Mouse (Mus musculus) induced T-regulatory cell, adult 2 months (primary cell): ENCODE results near the gene Gm21746.
"Not testable (repeated sequence)": the region's sequence is repeated elsewhere in the genome, so short reads cannot be mapped to it uniquely, and the experiment has no call there.

ENCODE experiments used
- DNase-seq: peaks from one replicate; pipeline ENCODE4 v3.0.0-alpha.2; 2012; ENCODE audit warnings: low read depth

Gene Gm21746

GRCm38 (mm10) chrY:6237895-6238294, at the start of gene Gm21746:
Gene Gm21746, minus strand, starts transcription at chrY:6237995.
- not testable (repeated sequence) for DNase-seq

- not testable (repeated sequence) for DNase-seq
These were observed 29.0 kb upstream of the Gm21746 start, which contains the start of gene Gm20873 for GRCm38 (mm10) chrY:6266798-6267197. Gene Gm20873, plus strand, starts transcription at chrY:6267098.
